Mouse (Mus musculus) adrenal gland, adult 8-10 months (tissue): ENCODE measurements around the gene Gm44790. TPM values are rescaled to one million over a fixed set of nuclear protein-coding genes. Genes with fewer than 3 reads are reported as not detected.
A peak's percentile ranks its signal among the peaks of the same experiment; 100 is the strongest.
"Not testable (repeated sequence)": the region's sequence is repeated elsewhere in the genome, so short reads cannot be mapped to it uniquely, and the experiment has no call there.

Experiments
- DNase-seq: peaks from one replicate; pipeline ENCODE4 v3.0.0; 2022
- total RNA-seq, 4 experiments: library from RNA; stranded (reverse); gene quantifications; 2 replicates each; pipeline ENCODE4 v1.2.4; 2022

The Gm44790 gene
- total RNA-seq, 4 experiments from 2014 or later: 4.6 to 6.2 TPM; not detected in 2

DNA sequence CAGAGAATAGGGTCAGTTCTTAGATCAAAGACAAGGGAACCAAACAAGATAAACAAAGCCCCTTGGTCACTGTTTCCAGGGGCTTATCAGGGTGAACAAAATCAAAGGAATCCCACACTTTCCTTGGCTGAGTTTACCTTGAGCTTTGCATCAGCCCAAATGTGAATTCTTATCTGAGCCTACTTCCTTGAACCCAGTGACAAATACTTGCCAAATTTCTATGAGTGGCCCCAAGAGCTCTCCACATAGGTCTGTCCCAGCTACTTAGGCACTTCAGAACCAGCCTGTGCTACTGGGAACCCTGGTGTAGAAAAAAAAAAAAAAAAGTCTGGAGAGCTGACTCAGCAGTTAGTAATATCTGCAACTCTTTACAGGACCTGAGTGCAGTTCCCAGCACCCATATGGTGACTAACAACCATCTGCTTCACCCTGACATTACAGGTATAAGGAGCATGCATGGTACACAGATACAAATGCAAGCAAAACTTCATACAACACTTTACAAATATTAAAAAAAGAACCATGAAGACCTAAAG, 48.3 kb downstream of the Gm44790 start:
- DNase-seq: no peak

DNA sequence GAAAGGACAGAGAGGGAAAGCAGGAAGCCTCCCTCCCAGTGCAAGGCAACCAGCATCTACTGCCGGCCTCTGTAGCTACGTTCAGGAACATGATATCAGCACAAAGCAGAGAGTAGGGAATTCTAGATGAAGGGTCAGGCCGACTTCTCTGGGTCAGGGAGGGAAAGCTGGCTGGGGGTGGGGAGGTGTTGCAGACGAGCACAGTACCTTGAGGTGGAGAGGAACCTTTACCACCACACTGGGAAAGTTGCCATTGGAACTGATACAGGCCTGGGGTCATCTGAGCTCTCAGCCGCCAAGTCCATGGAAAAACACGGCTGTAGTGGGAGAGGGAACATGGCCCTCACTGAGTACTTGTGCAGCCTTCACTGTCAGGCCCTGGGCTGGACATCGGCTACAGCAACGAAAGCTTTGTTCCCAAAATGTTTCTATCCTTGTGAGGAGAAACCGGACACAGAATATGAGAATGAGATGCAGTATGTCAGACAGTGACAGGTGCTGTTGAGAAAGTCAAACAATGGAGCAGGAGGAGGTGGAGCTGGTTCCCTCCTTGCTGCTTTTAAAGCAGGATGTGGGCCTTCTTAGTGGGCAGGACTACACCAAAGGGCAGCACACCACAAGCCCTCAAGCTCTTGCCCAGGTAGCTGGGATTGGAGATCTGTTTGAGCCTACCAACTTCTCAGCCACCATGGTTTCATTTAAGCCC, 49.2 kb downstream of the Gm44790 start:
- no peak for DNase-seq

DNA sequence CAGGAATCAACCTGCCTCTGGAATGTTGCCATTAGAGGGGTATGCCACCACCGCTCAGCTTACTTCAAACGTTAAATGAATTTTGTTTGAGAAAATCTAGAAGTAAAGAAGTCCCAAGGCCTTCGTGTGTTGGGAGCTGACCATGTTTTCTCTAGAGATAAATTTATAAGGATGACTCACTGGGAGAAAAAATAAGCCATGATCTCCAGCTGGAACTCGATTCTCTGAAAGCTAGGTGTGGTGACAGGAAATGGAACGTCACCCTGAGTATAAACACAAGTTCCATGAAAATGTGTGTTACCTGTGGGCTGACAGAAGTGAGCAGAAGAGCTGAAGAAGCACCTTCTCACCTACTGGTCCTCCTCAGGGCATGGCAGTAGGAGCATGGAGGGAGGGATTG, 50.5 kb downstream of the Gm44790 start:
- no peak for DNase-seq

DNA sequence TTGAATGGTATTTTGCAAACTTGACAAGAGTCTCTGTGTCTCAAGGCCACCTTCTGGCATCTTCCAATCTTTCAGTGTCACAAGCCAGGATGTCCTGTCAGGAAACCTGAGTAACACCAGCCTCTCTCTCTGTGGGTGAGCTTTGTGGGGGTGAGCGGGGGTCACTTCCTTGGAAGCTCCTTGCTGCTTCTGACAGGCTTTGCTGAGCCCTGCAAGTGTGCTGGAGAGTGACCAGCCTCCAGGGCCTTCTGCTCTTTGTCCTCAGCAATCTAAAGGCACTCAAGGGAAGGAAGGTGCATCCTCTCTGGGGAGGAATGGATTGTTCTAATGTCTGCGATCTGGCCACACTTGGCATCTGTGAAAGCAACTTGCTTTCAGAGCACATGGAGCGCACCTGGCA, 52.9 kb downstream of the Gm44790 start:
- peak; percentile 59 for DNase-seq

DNA sequence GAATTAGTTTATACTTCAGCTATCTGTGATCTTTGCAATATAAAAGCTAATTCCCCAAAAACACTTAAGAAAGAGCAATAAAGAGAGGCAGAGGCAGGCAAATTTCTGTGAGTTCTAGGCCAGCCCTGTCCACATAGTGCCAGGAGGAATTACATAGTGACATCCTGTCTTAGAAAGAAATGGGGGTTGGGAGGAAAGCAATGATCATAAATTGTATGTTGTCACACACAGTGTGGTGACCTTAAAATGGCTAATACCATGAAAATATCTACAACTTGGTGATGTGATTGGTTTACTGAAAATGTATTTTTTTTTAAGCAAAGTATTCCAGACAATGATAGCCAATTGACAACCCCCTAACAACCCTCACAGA, 53.3 kb downstream of the Gm44790 start:
- DNase-seq: no peak

DNA sequence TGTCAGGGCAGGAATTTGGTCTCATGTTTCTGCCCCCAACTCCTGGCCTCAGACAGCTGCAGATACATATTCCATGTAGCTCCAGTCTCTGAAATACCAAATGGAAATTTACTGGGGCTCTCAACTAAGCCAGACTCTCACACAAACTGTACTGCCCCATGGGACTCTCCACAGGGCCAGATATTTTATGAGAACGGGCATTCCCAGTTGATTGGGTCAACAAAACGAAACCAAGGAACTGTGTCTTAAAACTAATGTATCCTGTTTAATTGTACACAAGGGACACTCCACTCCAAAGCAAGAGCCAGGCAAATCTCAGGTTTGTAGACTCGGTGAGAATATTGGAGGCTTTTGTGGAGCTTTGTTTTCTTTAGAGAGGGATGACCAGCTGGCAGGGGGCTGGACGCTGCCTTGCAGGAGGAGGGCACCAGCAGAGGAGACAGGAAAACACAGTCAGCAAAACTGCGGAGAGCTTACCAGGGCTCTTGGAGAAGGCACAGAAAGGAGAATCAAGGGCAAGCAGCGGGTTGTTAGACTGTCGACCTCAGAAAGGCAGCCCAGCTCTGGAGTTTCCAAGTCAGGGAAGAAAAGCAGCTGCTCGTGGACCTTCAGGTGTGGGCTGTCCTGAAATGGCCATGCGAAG, 53.9 kb downstream of the Gm44790 start:
- peak; percentile 49 for DNase-seq

DNA sequence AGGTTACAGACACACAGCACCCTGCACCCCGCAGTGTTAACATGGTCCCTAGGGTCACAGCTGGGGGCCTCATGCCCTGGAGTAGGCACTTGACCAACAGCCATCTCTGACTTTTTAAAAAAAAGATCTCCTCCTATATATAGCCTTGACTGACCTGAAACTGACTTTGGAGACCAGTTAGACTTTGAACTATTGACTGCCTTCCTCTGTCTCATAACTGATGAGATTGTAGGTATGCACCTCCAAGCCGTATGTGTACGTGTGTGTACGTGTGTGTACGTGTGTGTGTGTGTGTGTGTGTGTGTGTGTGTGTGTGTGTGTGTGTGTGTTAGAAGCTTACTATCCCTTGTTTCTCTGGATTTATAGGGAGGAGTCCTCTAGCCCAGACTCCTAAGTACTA, 55.4 kb downstream of the Gm44790 start:
- DNase-seq: no peak

DNA sequence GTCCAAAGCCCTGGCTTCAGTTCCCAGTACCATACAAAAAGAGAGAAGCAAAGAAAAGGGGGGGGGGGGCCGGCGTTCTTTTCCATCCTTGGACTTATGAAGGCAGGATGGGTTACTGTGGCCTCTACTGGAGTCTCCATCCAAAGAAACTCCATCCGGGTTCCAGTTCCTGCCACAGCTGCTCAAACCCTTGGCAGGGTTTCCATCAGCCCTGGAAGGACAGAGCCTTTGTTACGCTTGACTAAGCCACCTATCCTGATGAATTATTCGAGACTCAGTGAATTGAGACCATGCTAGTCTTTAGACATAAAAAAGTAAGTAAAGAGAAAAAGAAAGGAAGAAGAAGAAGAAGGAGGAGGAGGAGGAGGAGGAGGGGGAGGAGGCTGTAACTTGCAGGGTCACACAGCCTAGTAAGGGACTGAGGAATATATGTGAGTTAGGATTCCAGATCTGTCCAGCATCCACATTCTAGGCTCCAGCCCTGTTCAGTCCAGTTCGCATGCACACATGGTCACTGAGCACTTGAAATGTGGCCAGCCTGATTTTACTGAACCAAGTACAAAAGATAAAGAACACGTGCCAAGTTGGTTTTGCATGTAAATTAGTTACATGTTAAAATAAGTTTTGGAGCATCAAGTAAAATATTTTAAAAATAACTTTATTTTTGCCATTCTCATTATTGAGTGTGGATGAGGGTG, 59.6 kb downstream of the Gm44790 start:
- DNase-seq: no peak

DNA sequence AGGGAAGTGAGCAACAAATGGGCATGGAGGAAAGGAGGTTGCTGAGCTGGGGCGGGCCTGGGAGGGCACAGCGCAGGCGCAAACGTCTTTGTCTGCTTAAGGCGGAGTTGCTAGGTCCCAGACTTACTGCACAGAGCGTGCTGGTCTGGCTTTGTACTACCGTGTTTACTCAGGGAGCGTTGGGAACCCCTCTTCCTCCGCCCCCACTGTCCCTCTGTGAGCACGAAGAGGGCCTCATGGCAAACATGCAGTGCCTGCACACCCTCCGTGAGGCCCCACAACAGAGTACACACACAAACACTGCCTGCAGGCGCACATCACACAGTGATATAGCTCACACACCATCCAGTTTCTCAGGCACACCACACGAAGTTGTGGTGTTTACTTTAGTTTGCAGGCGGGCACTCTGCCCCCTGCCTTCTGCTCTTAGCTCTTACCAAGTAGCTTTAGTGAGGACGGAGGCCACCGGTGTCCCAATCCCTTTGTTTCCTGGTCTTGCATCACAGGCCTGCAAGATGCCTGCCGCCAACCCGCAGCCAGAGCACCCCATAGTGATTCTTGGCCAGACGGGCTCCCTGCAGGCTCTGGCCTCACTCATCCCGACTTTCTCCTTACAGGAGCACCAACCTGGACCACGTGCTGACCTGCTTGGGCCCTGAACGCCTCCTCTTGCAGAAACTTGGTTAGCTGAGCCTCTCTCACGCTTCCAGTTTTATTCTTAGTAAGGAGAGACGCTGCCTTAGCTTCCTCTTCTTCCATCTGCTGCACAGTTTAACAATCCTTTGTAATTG, 61.1 kb downstream of the Gm44790 start:
- DNase-seq: peak; percentile 74

DNA sequence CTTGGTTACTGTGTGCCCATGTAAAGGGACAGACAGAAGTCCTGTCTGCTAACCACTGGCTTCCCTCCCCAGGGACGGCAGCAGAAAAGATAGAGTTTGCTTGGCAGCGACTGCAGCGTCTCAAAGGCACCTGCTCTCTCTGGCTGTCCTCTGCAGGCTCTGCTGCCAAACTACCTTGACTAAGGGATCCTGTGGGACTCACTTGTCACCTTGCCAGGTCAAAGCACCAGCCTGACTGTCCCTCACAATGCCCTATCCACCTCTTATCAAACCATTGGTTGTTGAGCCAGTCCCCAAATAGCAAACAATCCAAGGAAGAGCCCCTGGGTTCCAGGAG, 61.7 kb downstream of the Gm44790 start:
- DNase-seq: no peak

DNA sequence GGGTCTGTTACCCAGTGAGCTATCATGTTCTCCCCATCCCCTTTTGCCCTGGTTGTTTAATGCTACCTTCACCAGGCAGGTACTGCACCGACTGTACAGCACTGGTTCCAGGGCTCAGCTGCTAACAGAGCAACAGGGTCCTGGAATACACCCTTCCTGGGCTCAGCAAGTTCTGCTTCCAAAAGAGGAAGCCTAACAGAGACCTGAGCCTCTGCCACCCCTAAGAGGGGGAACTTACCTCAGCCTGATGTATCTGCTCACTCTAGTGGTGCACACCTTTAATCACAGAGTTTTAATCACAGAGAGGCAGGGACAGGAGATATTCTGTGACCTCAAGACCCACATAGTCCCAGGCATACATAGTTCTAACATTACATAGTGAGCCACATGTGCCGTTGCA, 63.5 kb downstream of the Gm44790 start:
- DNase-seq: no peak

DNA sequence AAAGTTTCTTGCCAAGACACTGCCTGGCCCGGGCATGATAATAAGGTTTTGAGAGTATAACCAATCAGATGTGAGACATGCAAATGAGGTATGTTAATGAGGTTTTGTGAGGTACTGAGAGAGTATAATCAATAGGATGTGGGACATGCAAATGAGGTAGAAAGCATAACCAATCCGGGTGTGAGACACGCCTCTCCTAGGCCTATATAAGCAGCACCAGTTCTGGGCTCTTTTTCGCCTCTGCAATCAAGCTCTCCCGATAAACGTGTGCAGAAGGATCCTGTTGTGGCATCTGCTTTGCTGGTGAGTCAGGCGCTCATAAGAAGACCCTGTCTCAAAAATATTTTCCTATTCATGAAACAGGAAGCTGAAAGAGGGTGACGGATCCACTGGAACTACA, 64.0 kb downstream of the Gm44790 start:
- not testable (repeated sequence) for DNase-seq

DNA sequence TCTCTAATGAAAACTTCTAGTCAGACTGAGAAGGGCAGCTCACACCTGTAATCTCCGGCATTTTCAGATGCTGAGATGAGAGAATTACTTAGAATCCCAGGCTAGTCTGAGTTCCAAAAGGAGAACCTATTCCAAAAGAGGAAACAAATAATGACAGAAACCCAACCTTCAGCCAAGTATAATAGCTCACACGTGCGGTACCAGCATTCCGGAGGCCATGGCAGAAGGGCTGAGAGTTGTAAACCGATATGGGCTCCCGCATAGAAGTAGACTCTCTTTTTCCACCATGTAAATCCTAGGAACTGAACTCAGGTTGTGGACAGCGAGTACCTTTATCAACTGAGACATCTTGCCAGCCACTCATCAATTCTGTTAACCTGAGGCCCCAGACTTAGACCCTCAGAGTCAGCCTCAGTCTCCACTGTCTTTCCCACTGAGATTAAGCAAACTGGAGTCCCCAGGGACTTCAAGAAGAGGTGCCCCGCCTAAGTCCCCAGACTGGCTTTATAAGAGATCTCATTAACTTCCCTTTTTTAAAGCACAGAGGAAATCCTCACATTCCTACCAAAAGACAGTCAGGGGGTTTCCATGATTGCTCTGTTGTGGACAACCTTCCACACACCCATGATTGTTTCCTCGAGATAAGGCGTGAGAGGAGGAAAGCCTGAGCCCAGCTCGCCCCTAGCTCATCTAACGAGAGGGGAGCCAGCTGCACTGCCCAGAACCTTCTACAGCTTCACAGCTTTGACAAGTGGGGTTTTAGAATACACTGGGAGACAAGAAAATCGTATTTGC, 67.2 kb downstream of the Gm44790 start:
- DNase-seq: no peak

DNA sequence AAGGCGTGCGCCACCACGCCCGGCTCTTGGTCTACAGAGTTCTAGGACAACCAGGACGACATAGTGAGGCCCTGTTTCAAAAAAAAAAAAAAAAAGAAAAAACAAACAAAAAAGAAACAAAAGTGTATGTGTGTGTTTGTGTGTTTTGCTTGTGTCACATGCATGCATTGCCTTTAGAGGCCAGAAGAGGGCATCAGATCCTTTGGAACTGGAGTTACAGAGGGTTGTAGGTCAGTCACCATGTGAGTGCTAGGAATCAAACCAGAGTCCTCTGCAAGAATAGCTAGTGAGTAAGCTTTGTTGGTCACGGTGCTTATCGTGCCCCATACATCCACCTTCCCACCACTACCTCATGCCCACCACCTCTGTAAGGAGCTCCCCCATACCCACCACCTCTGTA, 68.3 kb downstream of the Gm44790 start:
- no peak for DNase-seq

Other genes with a start within 250 kb of the Gm44790 start
- gene Tgfa, start 231.4 kb upstream of the Gm44790 start, total RNA-seq: 10 to 100 TPM; 15.0 to 25.1 (median 19.7) TPM
- gene Fam136a, start 61.0 kb upstream of the Gm44790 start, total RNA-seq: 10 to 100 TPM; 47.5 to 96.0 (median 73.9) TPM
- gene Snrpg, start 55.4 kb upstream of the Gm44790 start, total RNA-seq: 100 to 1,000 TPM; 115 to 403 (median 241) TPM
- 100 to 1,000 TPM; 151 to 257 (median 207) TPM for gene Pcyox1, start 29.5 kb upstream of the Gm44790 start, total RNA-seq
- gene Tia1, start 22.4 kb upstream of the Gm44790 start, total RNA-seq: 100 to 1,000 TPM in 1 of 4 experiments, 10 to 100 TPM in 3; 44.0 to 121 (median 82.9) TPM
- gene C87436, start 11.7 kb downstream of the Gm44790 start, total RNA-seq: 10 to 100 TPM; 22.4 to 27.7 (median 24.8) TPM
- 100 to 1,000 TPM; 286 to 319 (median 308) TPM for gene Pcbp1, start 99.7 kb downstream of the Gm44790 start, total RNA-seq
- gene Asprv1, start 201.5 kb downstream of the Gm44790 start, total RNA-seq: under 1 TPM in 3 of 4 experiments, not detected in 1; 0.15 to 0.86 (median 0.83) TPM
- 10 to 100 TPM in 2 of 4 experiments, 1 to 10 TPM in 2; 8.5 to 14.1 (median 10.5) TPM for gene Mxd1, start 242.5 kb downstream of the Gm44790 start, total RNA-seq